Mouse (Mus musculus): Measurements from ENCODE around the gene Cdan1.

GRCm38 (mm10) chr2:120700379-120700885 is 149.5 kb downstream of the Cdan1 start:
- TF ChIP-seq CTCF (IDR thresholded peaks at IDR 0.05; ENCODE audit: low read depth, low read length) (no peak), POLR2A (IDR thresholded peaks at IDR 0.05; ENCODE audit: borderline replicate concordance, low read depth, low read length) (no peak)

Data from bone marrow macrophage, adult 2 months (primary cell).